Mouse (Mus musculus) gastrocnemius, postnatal 36 days (tissue): ENCODE results near the gene Myadml2. TPM values are rescaled to one million over a fixed set of nuclear protein-coding genes. Genes with fewer than 3 reads are reported as not detected.

Experiments used
- microRNA-seq, 2 experiments: library from miRNA; unstranded; fragments of <30 nt; microRNA quantifications; one replicate each; pipeline ENCODE4 v1.2.0; 2021
- total RNA-seq, 2 experiments: library from RNA; stranded (reverse); gene quantifications; 2 replicates each; pipeline ENCODE4 v1.2.3; 2021

Myadml2 gene
- total RNA-seq, 2 experiments from 2014 or later = 129 to 137 TPM

Small RNA genes lying within 50 kb of the gene (microRNA-seq; reads per million reads assigned to microRNA genes)
- gene Mir6936 = 0 reads per million in 2 experiments

Other genes with a start within 250 kb of the Myadml2 start
- gene Nploc4, start 210.4 kb downstream of the Myadml2 start, total RNA-seq = 10 to 100 TPM; 67.6 to 71.0 TPM
- under 1 TPM in 1 of 2 experiments, not detected in 1; 0.69 TPM for gene Tspan10, start 205.5 kb downstream of the Myadml2 start, total RNA-seq
- under 1 TPM in 1 of 2 experiments, not detected in 1; 0.89 TPM for gene Pde6g, start 194.7 kb downstream of the Myadml2 start, total RNA-seq
- gene Oxld1, start 190.1 kb downstream of the Myadml2 start, total RNA-seq = 10 to 100 TPM; 21.4 to 25.6 TPM
- 1 to 10 TPM; 4.1 to 6.2 TPM for gene Ccdc137, start 190.0 kb downstream of the Myadml2 start, total RNA-seq
- 1 to 10 TPM; 4.8 to 6.3 TPM for gene Arl16, start 180.6 kb downstream of the Myadml2 start, total RNA-seq
- 100 to 1,000 TPM; 142 to 144 TPM for gene Mrpl12, start 163.5 kb downstream of the Myadml2 start, total RNA-seq
- 1 to 10 TPM; 3.7 to 4.5 TPM for gene Slc25a10, start 156.3 kb downstream of the Myadml2 start, total RNA-seq
- gene Gcgr, start 117.5 kb downstream of the Myadml2 start, total RNA-seq = under 1 TPM; 0.18 to 0.25 TPM
- gene Mcrip1, start 98.4 kb downstream of the Myadml2 start, total RNA-seq = 10 to 100 TPM; 19.9 to 23.8 TPM
- gene Ppp1r27, start 97.0 kb downstream of the Myadml2 start, total RNA-seq = 100 to 1,000 TPM; 153 to 173 TPM
- gene P4hb, start 74.9 kb downstream of the Myadml2 start, total RNA-seq = 100 to 1,000 TPM; 174 to 203 TPM
- 10 to 100 TPM; 73.1 to 77.1 TPM for gene Arhgdia, start 66.5 kb downstream of the Myadml2 start, total RNA-seq
- 10 to 100 TPM; 36.1 to 41.5 TPM for gene Alyref, start 49.8 kb downstream of the Myadml2 start, total RNA-seq
- gene Anapc11, start 49.7 kb downstream of the Myadml2 start, total RNA-seq = 10 to 100 TPM; 44.0 to 50.5 TPM
- not detected for gene Npb, start 39.7 kb downstream of the Myadml2 start, total RNA-seq
- gene Pcyt2, start 30.2 kb downstream of the Myadml2 start, total RNA-seq = 10 to 100 TPM; 26.7 to 33.5 TPM
- gene Sirt7, start 22.9 kb downstream of the Myadml2 start, total RNA-seq = 1 to 10 TPM; 4.5 TPM
- gene Mafg, start 14.6 kb downstream of the Myadml2 start, total RNA-seq = 10 to 100 TPM; 48.3 to 53.7 TPM
- gene Pycr1, start 4.4 kb downstream of the Myadml2 start, total RNA-seq = 1 to 10 TPM; 3.2 to 5.8 TPM
- gene Notum, start 13.0 kb upstream of the Myadml2 start, total RNA-seq = not detected
- gene Aspscr1, start 24.8 kb upstream of the Myadml2 start, total RNA-seq = 10 to 100 TPM; 24.4 to 34.0 TPM
- 10 to 100 TPM; 23.2 to 27.0 TPM for gene Cenpx, start 65.6 kb upstream of the Myadml2 start, total RNA-seq
- 1 to 10 TPM; 3.7 to 4.1 TPM for gene Lrrc45, start 65.8 kb upstream of the Myadml2 start, total RNA-seq
- gene Rac3, start 73.3 kb upstream of the Myadml2 start, total RNA-seq = under 1 TPM; 0.84 to 0.92 TPM
- 1 to 10 TPM; 4.5 to 9.2 TPM for gene Dcxr, start 79.1 kb upstream of the Myadml2 start, total RNA-seq
- gene Cbr2, start 84.0 kb upstream of the Myadml2 start, total RNA-seq = 10 to 100 TPM in 1 of 2 experiments, 1 to 10 TPM in 1; 9.2 to 15.8 TPM
- gene Hmga1b, start 114.6 kb upstream of the Myadml2 start, total RNA-seq = 10 to 100 TPM; 29.5 to 31.9 TPM
- gene Rfng, start 136.0 kb upstream of the Myadml2 start, total RNA-seq = 1 to 10 TPM; 9.9 to 10.0 TPM
- 10 to 100 TPM; 52.6 to 52.7 TPM for gene Gps1, start 136.1 kb upstream of the Myadml2 start, total RNA-seq
- 10 to 100 TPM; 31.3 to 32.9 TPM for gene Dus1l, start 148.2 kb upstream of the Myadml2 start, total RNA-seq
- 10 to 100 TPM; 12.5 to 20.0 TPM for gene Fasn, start 176.4 kb upstream of the Myadml2 start, total RNA-seq